Mouse (Mus musculus) c-Kit-positive CD71-negative TER-119-negative erythroid progenitor cells, embryonic 14.5 days (primary cell): ENCODE results near the gene Galk2.

Experiments used
- DNase-seq: peaks from one replicate; pipeline ENCODE4 v3.0.0-alpha.2; 2013; ENCODE audit warnings: low read depth

The Galk2 gene

DNA sequence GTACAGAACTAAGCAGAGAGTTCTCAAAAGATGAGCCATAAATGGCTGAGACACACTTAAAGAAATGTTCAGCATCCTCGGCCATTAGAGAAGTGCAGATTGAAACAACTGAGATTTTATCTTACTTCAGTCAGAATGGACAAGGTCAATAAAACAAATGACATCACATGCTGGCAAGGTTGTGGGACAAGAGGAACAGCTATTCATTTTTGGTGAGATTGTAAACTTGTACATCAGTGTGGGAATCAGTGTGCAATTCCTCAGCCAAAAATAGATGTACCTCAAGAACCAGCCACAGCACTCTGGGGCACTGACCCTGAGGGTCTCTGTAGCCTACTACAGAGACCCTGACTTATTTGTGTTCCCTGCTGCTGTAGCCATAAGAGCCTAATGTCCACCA, 84.4 kb downstream of the Galk2 start:
- DNase-seq = no peak

GRCm38 (mm10) chr2:125948195-125948594, 89.3 kb downstream of the Galk2 start:
- DNase-seq = no peak

- no peak for DNase-seq
Measured at GRCm38 (mm10) chr2:125968811-125969210, 109.9 kb downstream of the Galk2 start.

DNA sequence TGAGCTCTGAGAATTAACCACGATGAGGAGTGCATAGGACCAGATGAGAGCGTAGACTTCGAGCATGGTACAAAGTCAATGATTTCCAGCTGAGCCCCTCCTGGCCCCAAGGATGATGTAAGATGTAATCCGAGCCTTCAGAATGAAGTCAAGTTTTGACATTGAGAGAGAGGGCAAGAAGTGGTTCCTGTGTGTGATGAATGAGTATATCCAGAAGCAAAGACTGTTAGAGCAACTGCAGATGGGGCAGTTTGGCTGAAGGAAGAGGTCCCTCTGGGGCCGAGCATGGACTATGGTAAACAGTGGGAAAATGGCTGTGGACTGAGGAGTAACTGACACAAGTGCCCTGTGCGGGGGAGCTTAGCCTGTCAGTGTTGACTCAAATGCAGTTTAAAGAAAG, 114.3 kb downstream of the Galk2 start:
- DNase-seq = no peak

- DNase-seq = no peak
Measured at GRCm38 (mm10) chr2:125975206-125975605, 116.3 kb downstream of the Galk2 start.

DNA sequence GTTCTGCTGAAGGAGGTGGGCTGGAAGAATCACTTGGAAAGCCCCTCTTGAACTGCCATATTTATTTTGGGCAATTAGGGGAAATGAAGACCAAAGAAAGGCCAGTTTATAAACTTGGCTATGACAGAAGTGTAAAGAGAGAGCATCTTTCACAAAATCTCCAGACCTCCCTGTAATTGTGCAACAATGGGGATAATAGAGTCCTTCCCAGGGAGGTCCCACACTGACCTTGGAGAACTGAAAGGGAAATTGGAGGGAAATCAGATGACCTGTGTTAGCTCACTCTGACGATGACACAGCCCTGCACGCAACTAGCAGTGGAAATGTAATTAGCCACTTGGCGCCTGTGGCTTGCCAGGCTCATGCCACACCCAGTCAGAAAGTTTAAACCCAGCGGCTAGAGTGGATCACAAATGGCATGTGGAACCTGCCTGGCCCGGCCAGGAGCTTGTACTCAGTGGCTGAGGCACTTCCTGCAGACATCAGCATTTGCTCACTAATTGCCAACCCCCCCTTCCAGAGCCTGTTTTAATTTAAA, 117.0 kb downstream of the Galk2 start:
- DNase-seq = no peak

GRCm38 (mm10) chr2:126002291-126002690, 143.4 kb downstream of the Galk2 start:
- DNase-seq = no peak

GRCm38 (mm10) chr2:126006088-126006487, 147.2 kb downstream of the Galk2 start:
- DNase-seq = peak; percentile 12

DNA sequence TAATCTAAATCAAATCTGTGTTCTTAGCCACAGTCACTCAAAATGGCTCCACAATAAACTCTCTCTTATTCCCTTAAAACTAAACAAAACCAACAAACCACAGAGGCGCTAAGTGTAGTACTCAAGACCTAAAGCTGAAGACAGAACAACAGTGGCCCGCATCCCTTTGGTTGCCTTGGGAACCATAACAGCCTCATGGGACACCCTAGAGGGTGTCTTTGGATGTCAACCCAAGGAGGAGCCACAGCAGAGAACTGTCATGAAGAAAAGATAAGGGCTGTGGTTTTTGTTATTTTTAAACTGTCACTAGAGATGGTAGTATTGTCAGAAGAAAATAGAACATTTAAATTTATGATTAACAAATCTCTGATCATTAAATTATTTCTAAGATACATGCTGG, 147.8 kb downstream of the Galk2 start:
- no peak for DNase-seq

- no peak for DNase-seq
Measured at GRCm38 (mm10) chr2:126014989-126015710, 156.2 kb downstream of the Galk2 start.

DNA sequence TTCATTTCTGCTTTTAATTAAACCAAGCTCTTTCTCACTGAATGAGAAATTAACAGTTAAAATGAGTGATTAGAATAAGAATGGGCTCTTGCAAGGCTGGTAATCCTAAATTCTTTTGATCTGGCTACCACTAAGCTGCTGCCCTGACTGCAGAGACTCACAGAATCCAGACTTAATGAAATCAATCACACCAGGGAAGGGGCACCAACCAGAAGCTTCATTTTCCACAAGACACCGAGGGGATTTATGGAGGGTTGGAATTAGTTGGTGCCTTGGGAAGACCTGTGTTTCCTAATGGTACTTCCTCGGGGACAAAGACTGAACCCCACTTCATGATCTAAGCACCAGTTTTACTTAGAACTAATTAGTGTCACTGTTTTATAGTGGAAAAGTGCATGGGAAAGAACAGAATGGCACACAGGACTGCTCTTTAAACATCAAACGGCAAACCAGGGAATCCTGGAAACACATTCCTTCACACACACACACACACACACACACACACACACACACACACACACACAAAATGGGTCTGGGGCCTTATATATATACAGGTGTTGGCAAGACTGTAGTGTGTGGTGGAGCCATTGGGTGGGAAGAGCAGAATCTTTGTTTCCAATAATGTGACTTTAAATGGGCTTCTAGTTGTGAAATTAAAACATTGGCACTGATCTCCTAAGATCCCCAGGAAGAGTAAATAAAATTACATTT, 157.0 kb downstream of the Galk2 start:
- no peak for DNase-seq

- no peak for DNase-seq
Measured at GRCm38 (mm10) chr2:126031186-126031900, 172.4 kb downstream of the Galk2 start.

DNA sequence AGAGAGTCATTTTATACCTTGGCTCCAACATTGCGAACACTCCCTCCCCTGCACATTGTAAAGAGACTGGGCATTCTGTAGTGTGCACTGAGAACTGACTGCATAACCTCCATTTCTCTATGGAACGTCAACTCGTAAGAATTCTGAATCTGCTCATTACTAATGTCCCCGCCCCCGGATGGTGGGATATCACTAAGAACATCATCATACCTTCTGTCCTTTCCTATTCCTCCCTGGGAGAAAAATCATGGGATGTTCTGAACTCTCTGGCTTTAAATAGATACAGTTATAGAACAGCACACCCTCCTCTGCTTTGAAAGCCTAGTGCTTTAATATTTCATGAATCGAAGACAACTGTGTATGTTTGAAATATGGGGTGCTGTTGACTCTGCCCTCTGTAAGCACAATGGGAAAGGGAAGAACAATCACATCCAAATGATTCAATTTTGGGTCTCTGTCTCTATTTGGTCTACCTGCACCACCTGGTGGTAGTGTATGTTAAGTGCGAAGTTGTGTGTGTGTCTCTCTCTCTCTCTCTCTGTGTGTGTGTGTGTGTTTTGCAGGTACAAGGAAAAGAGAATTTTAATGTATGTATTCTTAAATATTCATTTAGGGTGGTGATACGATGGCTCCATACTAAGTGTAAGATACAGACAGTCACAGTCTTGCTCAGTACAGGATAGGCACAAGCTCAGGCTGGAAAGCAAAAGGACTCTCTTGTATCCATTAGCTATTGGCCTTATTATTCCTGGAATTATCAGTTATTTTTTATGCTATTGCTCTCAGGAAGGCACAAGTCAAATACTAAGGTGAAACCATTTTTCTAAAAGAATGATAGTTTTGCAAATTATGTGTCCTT, 174.4 kb downstream of the Galk2 start:
- no peak for DNase-seq
